Mouse (Mus musculus): ENCODE data around the gene Flywch2.

DNA sequence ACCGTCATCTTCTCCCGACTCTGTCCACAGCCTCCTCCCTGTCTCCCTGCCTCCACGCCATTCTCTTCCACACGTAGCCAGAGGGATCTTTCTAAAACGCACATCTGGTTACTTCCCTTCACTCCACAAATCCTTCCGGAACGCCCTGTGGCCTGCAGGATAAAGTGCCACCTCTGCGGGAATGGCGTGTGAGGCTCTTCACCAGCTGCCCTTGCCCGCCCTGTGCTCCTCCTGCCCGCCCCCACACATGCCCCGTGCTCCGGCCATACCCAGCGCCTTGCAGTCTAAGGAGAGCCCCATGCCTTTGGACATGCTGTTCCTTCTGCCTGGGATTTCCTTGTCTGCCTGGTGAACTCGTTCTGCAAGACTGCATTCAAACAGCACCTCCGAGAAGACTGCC is 37.1 kb upstream of the Flywch2 start:
- TF ChIP-seq CTCF (IDR thresholded peaks at IDR 0.05; ENCODE audit: extremely low read depth, insufficient read depth, low read length) = no peak
- no peak for TF ChIP-seq POLR2A (IDR thresholded peaks at IDR 0.05; ENCODE audit: extremely low read depth, insufficient read depth, low read length)

Measured in cortical plate, adult 2 months (tissue).